Mouse (Mus musculus) neural tube, embryonic 13.5 days (tissue): ENCODE results near the gene Gm17359. TPM values are rescaled to one million over a fixed set of nuclear protein-coding genes. Genes with fewer than 3 reads are reported as not detected.

Experiments used
- ATAC-seq: fragments of 200-750 bp; cut with Nextera tagmentation; 2 replicates; pipeline ENCODE4 v1.8.0; 2017; ENCODE audit warnings: low read depth, mild to moderate bottlenecking, moderate TSS enrichment, moderate library complexity
- H3K27ac ChIP-seq: fragments of 300-500 bp; sonication (generic); replicated peaks from 2 replicates; pipeline ENCODE4 v1.5.1; 2015; ENCODE audit warnings: moderate library complexity, mild to moderate bottlenecking, inconsistent platforms
- H3K27me3 ChIP-seq: fragments of 300-500 bp; sonication (generic); 2 replicates; pipeline ENCODE4 v1.6.1; 2015; ENCODE audit warnings: mild to moderate bottlenecking, inconsistent platforms
- H3K36me3 ChIP-seq: fragments of 300-500 bp; sonication (generic); 2 replicates; pipeline ENCODE4 v1.6.1; 2015; ENCODE audit warnings: mild to moderate bottlenecking, inconsistent platforms
- H3K4me1 ChIP-seq: fragments of 300-500 bp; sonication (generic); replicated peaks from 2 replicates; pipeline ENCODE4 v1.6.1; 2015; ENCODE audit warnings: inconsistent platforms
- H3K4me2 ChIP-seq: fragments of 300-500 bp; sonication (generic); 2 replicates; pipeline ENCODE4 v1.6.1; 2015; ENCODE audit warnings: inconsistent platforms, mild to moderate bottlenecking, moderate library complexity
- H3K4me3 ChIP-seq: fragments of 300-500 bp; sonication (generic); 2 replicates; pipeline ENCODE4 v1.5.1; 2015; ENCODE audit warnings: mild to moderate bottlenecking, inconsistent platforms
- H3K9ac ChIP-seq: fragments of 300-500 bp; sonication (generic); 2 replicates; pipeline ENCODE4 v1.6.1; 2015; ENCODE audit warnings: moderate library complexity, mild to moderate bottlenecking, inconsistent platforms
- H3K9me3 ChIP-seq: fragments of 300-500 bp; sonication (generic); 2 replicates; pipeline ENCODE4 v1.6.1; 2016; ENCODE audit warnings: inconsistent platforms
- WGBS: fragments of 180-500 bp; shearing (Covaris S2); methylation state at CpG from one replicate; pipeline ENCODE4 v1.1.7; 2015; 5-methylcytosine and 5-hydroxymethylcytosine counted together
- polyA plus RNA-seq: library from polyadenylated mRNA; unstranded; fragments of >200 nt; fragmentation: Nextera tagmentation; extraction: Ambion mirVana; gene quantifications from 2 replicates; pipeline ENCODE4 v1.2.1, GENCODE M21; 2015

The Gm17359 gene
- polyA plus RNA-seq, 1 experiment from 2014 or later: not detected

- WGBS: 80% methylated on average over 8 of the region's 8 CpGs
- Histone ChIP-seq H3K4me2 (no peak overlapping the region), H3K27me3 (no peaks in the 10 kb centered on the region), H3K9me3 (no peaks in the 10 kb centered on the region), H3K9ac (no peak overlapping the region), H3K4me1 (no peaks in the 10 kb centered on the region), H3K4me3 (no peak overlapping the region), H3K27ac (no peak overlapping the region), H3K36me3 (no peaks in the 10 kb centered on the region)
- ATAC-seq: no peak
Measured at GRCm38 (mm10) chr3:79366098-79366497, 29.6 kb downstream of the Gm17359 start.

- Histone ChIP-seq H3K27ac (no peak overlapping the region), H3K4me3 (no peak overlapping the region), H3K36me3 (no peaks in the 10 kb centered on the region), H3K27me3 (no peaks in the 10 kb centered on the region), H3K4me2 (no peak overlapping the region), H3K4me1 (no peaks in the 10 kb centered on the region), H3K9me3 (no peaks in the 10 kb centered on the region), H3K9ac (no peak overlapping the region)
- ATAC-seq: no peak
- 85% methylated on average over 6 of the region's 6 CpGs for WGBS
Measured at GRCm38 (mm10) chr3:79368306-79368705, 31.8 kb downstream of the Gm17359 start.

GRCm38 (mm10) chr3:79370385-79370929 lies 34.0 kb downstream of the Gm17359 start:
- Histone ChIP-seq H3K9me3 (no peaks in the 10 kb centered on the region), H3K27ac (no peak overlapping the region), H3K4me2 (no peak overlapping the region), H3K4me1 (no peaks in the 10 kb centered on the region), H3K27me3 (no peaks in the 10 kb centered on the region), H3K4me3 (no peak overlapping the region), H3K36me3 (no peaks in the 10 kb centered on the region), H3K9ac (no peak overlapping the region)
- ATAC-seq: no peak
- WGBS: 65% methylated on average over 4 of the region's 4 CpGs

- Histone ChIP-seq H3K27me3 (no peaks in the 10 kb centered on the region), H3K4me2 (no peak overlapping the region), H3K9me3 (no peaks in the 10 kb centered on the region), H3K36me3 (no peaks in the 10 kb centered on the region), H3K4me1 (no peaks in the 10 kb centered on the region), H3K4me3 (no peak overlapping the region), H3K9ac (no peak overlapping the region), H3K27ac (no peak overlapping the region)
- 83% methylated on average over 7 of the region's 7 CpGs for WGBS
- no peak for ATAC-seq
Measured at GRCm38 (mm10) chr3:79371506-79372195, 35.2 kb downstream of the Gm17359 start.

- no peaks in the 10 kb centered on the region for H3K27me3 ChIP-seq
- H3K36me3 ChIP-seq: no peaks in the 10 kb centered on the region
- H3K9ac ChIP-seq: no peak overlapping the region
- H3K4me3 ChIP-seq: no peak overlapping the region
- H3K4me2 ChIP-seq: no peak overlapping the region
- WGBS: 57% methylated on average over 3 of the region's 3 CpGs
- no peak overlapping the region for H3K27ac ChIP-seq
- no peaks in the 10 kb centered on the region for H3K9me3 ChIP-seq
- ATAC-seq: no peak
- no peaks in the 10 kb centered on the region for H3K4me1 ChIP-seq
Measured at GRCm38 (mm10) chr3:79373930-79374329, 37.5 kb downstream of the Gm17359 start.

- no peak overlapping the region for H3K4me2 ChIP-seq
- no peaks in the 10 kb centered on the region for H3K9me3 ChIP-seq
- 28% methylated on average over 3 of the region's 3 CpGs for WGBS
- no peaks in the 10 kb centered on the region for H3K27me3 ChIP-seq
- H3K4me3 ChIP-seq: no peak overlapping the region
- no peak overlapping the region for H3K9ac ChIP-seq
- ATAC-seq: no peak
- H3K4me1 ChIP-seq: no peaks in the 10 kb centered on the region
- no peaks in the 10 kb centered on the region for H3K36me3 ChIP-seq
- H3K27ac ChIP-seq: no peak overlapping the region
Measured at GRCm38 (mm10) chr3:79378086-79378485, 41.6 kb downstream of the Gm17359 start.

GRCm38 (mm10) chr3:79379255-79379836 lies 42.9 kb downstream of the Gm17359 start:
- no peak overlapping the region for H3K27ac ChIP-seq
- ATAC-seq: no peak
- no peaks in the 10 kb centered on the region for H3K9me3 ChIP-seq
- no peaks in the 10 kb centered on the region for H3K36me3 ChIP-seq
- H3K9ac ChIP-seq: no peak overlapping the region
- H3K4me3 ChIP-seq: no peak overlapping the region
- no peak overlapping the region for H3K4me2 ChIP-seq
- no peaks in the 10 kb centered on the region for H3K4me1 ChIP-seq
- H3K27me3 ChIP-seq: no peaks in the 10 kb centered on the region
- WGBS: 89% methylated on average over 14 of the region's 14 CpGs

GRCm38 (mm10) chr3:79379873-79380595 lies 43.6 kb downstream of the Gm17359 start:
- Histone ChIP-seq H3K9ac (no peak overlapping the region), H3K4me1 (no peaks in the 10 kb centered on the region), H3K27ac (no peak overlapping the region), H3K36me3 (no peaks in the 10 kb centered on the region), H3K4me3 (no peak overlapping the region), H3K4me2 (no peak overlapping the region), H3K9me3 (no peaks in the 10 kb centered on the region), H3K27me3 (no peaks in the 10 kb centered on the region)
- 71% methylated on average over 6 of the region's 6 CpGs for WGBS
- ATAC-seq: no peak

GRCm38 (mm10) chr3:79381398-79381797 lies 44.9 kb downstream of the Gm17359 start:
- no peak for ATAC-seq
- Histone ChIP-seq H3K9me3 (no peaks in the 10 kb centered on the region), H3K27me3 (no peaks in the 10 kb centered on the region), H3K9ac (no peak overlapping the region), H3K4me1 (0 out of 2 replicates have a peak, but pooled peaks cover 5% of the 10 kb centered on the region), H3K4me2 (no peak overlapping the region), H3K27ac (no peak overlapping the region), H3K36me3 (no peaks in the 10 kb centered on the region), H3K4me3 (no peak overlapping the region)
- 79% methylated on average over 4 of the region's 4 CpGs for WGBS

- Histone ChIP-seq H3K4me2 (no peak overlapping the region), H3K9ac (no peak overlapping the region), H3K36me3 (no peaks in the 10 kb centered on the region), H3K9me3 (no peaks in the 10 kb centered on the region), H3K4me3 (no peak overlapping the region), H3K4me1 (0 out of 2 replicates have a peak, but pooled peaks cover 5% of the 10 kb centered on the region), H3K27ac (no peak overlapping the region), H3K27me3 (no peaks in the 10 kb centered on the region)
- WGBS: 20% methylated on average over 8 of the region's 8 CpGs
- ATAC-seq: no peak
Measured at GRCm38 (mm10) chr3:79385434-79386029, 49.1 kb downstream of the Gm17359 start.

- Histone ChIP-seq H3K4me1 (0 out of 2 replicates have a peak, but pooled peaks cover 5% of the 10 kb centered on the region), H3K9ac (no peak overlapping the region), H3K4me3 (no peak overlapping the region), H3K27me3 (no peaks in the 10 kb centered on the region), H3K36me3 (no peaks in the 10 kb centered on the region), H3K27ac (no peak overlapping the region), H3K4me2 (no peak overlapping the region), H3K9me3 (no peaks in the 10 kb centered on the region; the same call in 1 of the 2 replicates)
- 60% methylated on average over 4 of the region's 4 CpGs for WGBS
- no peak for ATAC-seq
Measured at GRCm38 (mm10) chr3:79389081-79389480, 52.6 kb downstream of the Gm17359 start.

GRCm38 (mm10) chr3:79400552-79400951 lies 64.1 kb downstream of the Gm17359 start:
- no peak for ATAC-seq
- 86% methylated on average over 4 of the region's 4 CpGs for WGBS
- no peak overlapping the region for H3K4me3 ChIP-seq
- no peak overlapping the region for H3K27ac ChIP-seq
- no peaks in the 10 kb centered on the region for H3K27me3 ChIP-seq
- H3K36me3 ChIP-seq: no peaks in the 10 kb centered on the region
- H3K4me2 ChIP-seq: no peak overlapping the region
- H3K9me3 ChIP-seq: no peaks in the 10 kb centered on the region
- H3K9ac ChIP-seq: no peak overlapping the region
- no peaks in the 10 kb centered on the region for H3K4me1 ChIP-seq
